Mouse (Mus musculus) forebrain, embryonic 11.5 days (tissue): ENCODE measurements around the gene Usp47. TPM values are rescaled to one million over a fixed set of nuclear protein-coding genes. Genes with fewer than 3 reads are reported as not detected.

Source experiments
- ATAC-seq: fragments of 200-750 bp; cut with Nextera tagmentation; replicated peaks from 2 replicates; pipeline ENCODE4 v1.8.0; 2017; ENCODE audit warnings: moderate TSS enrichment; ENCODE audit not compliant: low FRiP score
- DNase-seq: peaks from one replicate; pipeline ENCODE4 v3.0.0-alpha.2; 2017; ENCODE audit warnings: low spot score
- H3K27ac ChIP-seq: fragments of 300-500 bp; sonication (generic); 2 replicates; pipeline ENCODE4 v1.5.1; 2014; ENCODE audit warnings: low read depth, low read length
- H3K27me3 ChIP-seq: fragments of 300-500 bp; sonication (generic); 2 replicates; pipeline ENCODE4 v1.6.1; 2014; ENCODE audit warnings: mild to moderate bottlenecking, low read length, mixed read lengths; ENCODE audit not compliant: control insufficient read depth, insufficient read depth
- H3K36me3 ChIP-seq: fragments of 300-500 bp; sonication (generic); 2 replicates; pipeline ENCODE4 v1.6.1; 2014; ENCODE audit warnings: mild to moderate bottlenecking, low read length, moderate library complexity, mixed read lengths; ENCODE audit not compliant: control insufficient read depth, insufficient read depth
- H3K4me1 ChIP-seq: fragments of 300-500 bp; sonication (generic); replicated peaks from 2 replicates; pipeline ENCODE4 v1.6.1; 2014; ENCODE audit warnings: low read length, mixed read lengths; ENCODE audit not compliant: control insufficient read depth, insufficient read depth
- H3K4me2 ChIP-seq: fragments of 300-500 bp; sonication (generic); 2 replicates; pipeline ENCODE4 v1.6.1; 2014; ENCODE audit warnings: low read depth, mild to moderate bottlenecking, low read length, moderate library complexity, mixed read lengths; ENCODE audit not compliant: severe bottlenecking
- H3K4me3 ChIP-seq: fragments of 300-500 bp; sonication (generic); 2 replicates; pipeline ENCODE4 v1.5.1; 2014; ENCODE audit warnings: low read depth, low read length
- H3K9ac ChIP-seq: fragments of 300-500 bp; sonication (generic); 2 replicates; pipeline ENCODE4 v1.6.1; 2014; ENCODE audit warnings: low read length
- H3K9me3 ChIP-seq: fragments of 300-500 bp; sonication (generic); 2 replicates; pipeline ENCODE4 v1.6.1; 2016; ENCODE audit warnings: low read length, mixed read lengths; ENCODE audit not compliant: control insufficient read depth
- WGBS: fragments of 180-500 bp; shearing (Covaris S2); extraction: QIAGEN DNeasy Blood & Tissue Kit; methylation state at CpG from one replicate; pipeline ENCODE4 v1.1.7; 2014; 5-methylcytosine and 5-hydroxymethylcytosine counted together
- polyA plus RNA-seq: library from polyadenylated mRNA; unstranded; fragments of >200 nt; fragmentation: Nextera tagmentation; extraction: Ambion mirVana; gene quantifications from 2 replicates; pipeline ENCODE4 v1.2.1, GENCODE M21; 2014

Usp47 gene
- polyA plus RNA-seq, 1 experiment from 2014 or later, result 114 TPM

DNA sequence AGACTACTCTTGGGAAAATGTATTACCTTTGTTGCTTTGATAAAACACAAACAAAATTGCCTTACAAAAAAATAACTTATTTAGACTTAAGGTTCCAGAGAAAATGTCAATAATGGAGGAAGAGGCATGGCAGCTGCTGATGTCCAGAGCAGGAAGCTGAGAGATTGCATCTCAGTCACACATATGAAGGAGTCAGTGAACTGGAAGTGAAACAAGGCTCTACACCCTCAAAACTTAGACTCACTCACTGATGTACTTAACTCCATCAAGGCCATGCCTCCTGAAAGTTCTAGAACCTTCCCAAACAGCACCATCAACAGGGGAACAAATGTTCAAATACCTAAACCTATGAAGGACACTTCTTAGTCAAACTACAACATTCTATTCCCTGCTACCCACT lies 23.9 kb upstream of the Usp47 start:
- Histone ChIP-seq H3K4me3 (no peak overlapping the region), H3K4me2 (no peak overlapping the region), H3K27ac (no peak overlapping the region), H3K36me3 (no peaks in the 10 kb centered on the region), H3K27me3 (no peaks in the 10 kb centered on the region), H3K4me1 (no peaks in the 10 kb centered on the region), H3K9ac (no peak overlapping the region), H3K9me3 (no peaks in the 10 kb centered on the region)
- DNase-seq, result no peak
- no peak for ATAC-seq

DNA sequence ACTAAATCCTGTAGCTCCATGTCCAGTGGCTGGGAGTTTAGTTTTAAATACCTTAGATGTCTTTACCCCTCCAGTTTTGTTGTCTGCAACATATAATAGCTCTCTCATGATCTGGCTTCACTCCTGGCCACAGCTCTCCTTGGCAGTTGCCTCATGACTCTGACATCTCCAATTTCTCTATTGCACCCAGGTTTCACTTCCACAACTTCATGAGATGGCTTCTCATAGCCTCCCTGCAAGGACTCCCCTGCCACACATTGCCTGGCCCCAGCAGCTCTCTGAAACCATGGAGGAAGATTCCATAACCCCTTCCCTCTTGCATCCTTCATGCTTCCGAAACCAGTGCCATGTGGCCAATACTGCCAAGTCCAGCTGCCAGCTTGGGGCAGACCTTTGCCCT lies 23.1 kb upstream of the Usp47 start:
- H3K27me3 ChIP-seq, result no peaks in the 10 kb centered on the region
- H3K9me3 ChIP-seq, result no peaks in the 10 kb centered on the region
- no peak overlapping the region for H3K9ac ChIP-seq
- no peaks in the 10 kb centered on the region for H3K36me3 ChIP-seq
- H3K4me1 ChIP-seq, result no peaks in the 10 kb centered on the region
- WGBS, result 87% methylated on average over 1 of the region's 1 CpGs
- DNase-seq (no peak), ATAC-seq (no peak)
- H3K4me3 ChIP-seq, result no peak overlapping the region
- no peak overlapping the region for H3K27ac ChIP-seq
- H3K4me2 ChIP-seq, result no peak overlapping the region

DNA sequence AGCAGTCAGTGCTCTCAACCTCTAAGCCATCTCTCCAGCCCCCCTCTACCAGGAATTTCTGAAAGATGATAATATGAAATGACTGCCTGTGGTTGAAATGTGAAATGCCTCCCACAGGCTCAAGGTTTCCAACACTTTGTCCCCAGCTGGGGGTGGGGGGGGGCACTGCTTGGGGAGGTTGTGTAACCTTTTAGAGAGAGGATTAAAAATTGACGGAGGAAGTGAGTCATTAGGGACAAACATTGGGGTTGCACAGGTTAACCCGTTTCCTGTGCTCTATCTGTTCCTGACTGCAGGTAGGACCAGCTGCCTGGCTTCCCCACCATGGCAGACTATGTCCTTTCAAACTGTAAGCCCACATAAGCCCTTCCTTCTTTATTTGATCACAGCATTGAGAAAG lies 12.8 kb upstream of the Usp47 start:
- Histone ChIP-seq H3K4me2 (no peak overlapping the region), H3K36me3 (no peaks in the 10 kb centered on the region), H3K27me3 (no peaks in the 10 kb centered on the region), H3K4me1 (no peaks in the 10 kb centered on the region; the same call in 1 of the 2 replicates), H3K4me3 (no peak overlapping the region), H3K9ac (no peak overlapping the region), H3K27ac (no peak overlapping the region), H3K9me3 (no peaks in the 10 kb centered on the region)
- ATAC-seq (no peak), DNase-seq (no peak)
- WGBS, result 78% methylated on average over 2 of the region's 2 CpGs

DNA sequence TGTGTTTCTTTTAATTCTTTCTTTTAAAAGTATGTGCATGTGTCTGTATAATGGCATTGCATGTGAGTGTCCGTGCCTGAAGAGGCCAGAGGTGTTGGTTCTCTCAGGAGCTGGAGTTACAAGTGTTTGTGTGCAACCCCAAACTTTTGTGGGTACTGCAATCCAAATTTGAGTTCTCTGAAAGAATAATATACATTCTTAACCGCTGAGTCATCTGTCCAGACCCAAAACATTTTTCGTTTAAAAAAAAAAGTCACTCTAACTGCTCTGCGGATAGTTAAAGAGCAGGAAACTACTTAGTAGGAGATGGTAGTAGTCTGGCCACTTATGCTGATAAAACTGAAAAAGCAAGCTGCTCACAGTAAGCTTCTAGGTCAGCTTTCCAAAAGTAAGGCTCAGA lies 12.3 kb upstream of the Usp47 start:
- no peak for DNase-seq
- no peak overlapping the region for H3K4me3 ChIP-seq
- no peak for ATAC-seq
- H3K36me3 ChIP-seq, result no peaks in the 10 kb centered on the region
- no peaks in the 10 kb centered on the region for H3K9me3 ChIP-seq
- H3K4me1 ChIP-seq, result no peaks in the 10 kb centered on the region; the same call in 1 of the 2 replicates
- H3K4me2 ChIP-seq, result no peak overlapping the region
- WGBS, result 83% methylated on average over 4 of the region's 4 CpGs
- H3K27ac ChIP-seq, result no peak overlapping the region
- no peaks in the 10 kb centered on the region for H3K27me3 ChIP-seq
- no peak overlapping the region for H3K9ac ChIP-seq

DNA sequence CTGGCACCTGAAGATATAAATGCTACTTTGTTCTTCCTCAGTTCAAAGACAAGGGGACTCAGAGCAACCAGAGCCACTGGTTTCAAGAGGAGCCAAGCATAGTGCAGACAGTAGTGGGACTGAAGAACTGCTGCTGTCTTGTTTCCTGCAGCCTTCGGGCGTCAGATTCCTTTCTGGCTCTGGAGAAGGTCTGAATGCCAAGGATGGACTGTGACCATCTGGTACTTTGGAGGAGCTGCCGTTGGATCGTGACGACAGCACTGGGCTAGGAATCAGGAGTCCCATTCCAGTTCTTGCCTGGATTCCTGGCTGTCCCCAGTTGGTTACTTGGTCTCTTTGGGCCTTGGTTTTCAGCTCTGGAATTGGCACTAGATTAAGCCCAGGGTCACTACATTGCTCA lies 11.2 kb upstream of the Usp47 start:
- WGBS, result 85% methylated on average over 5 of the region's 5 CpGs
- H3K36me3 ChIP-seq, result no peaks in the 10 kb centered on the region
- H3K27ac ChIP-seq, result no peak overlapping the region
- no peak overlapping the region for H3K9ac ChIP-seq
- no peak overlapping the region for H3K4me2 ChIP-seq
- H3K4me3 ChIP-seq, result no peak overlapping the region
- no peaks in the 10 kb centered on the region for H3K27me3 ChIP-seq
- no peaks in the 10 kb centered on the region; the same call in 1 of the 2 replicates for H3K4me1 ChIP-seq
- no peak for DNase-seq
- H3K9me3 ChIP-seq, result no peaks in the 10 kb centered on the region
- no peak for ATAC-seq

DNA sequence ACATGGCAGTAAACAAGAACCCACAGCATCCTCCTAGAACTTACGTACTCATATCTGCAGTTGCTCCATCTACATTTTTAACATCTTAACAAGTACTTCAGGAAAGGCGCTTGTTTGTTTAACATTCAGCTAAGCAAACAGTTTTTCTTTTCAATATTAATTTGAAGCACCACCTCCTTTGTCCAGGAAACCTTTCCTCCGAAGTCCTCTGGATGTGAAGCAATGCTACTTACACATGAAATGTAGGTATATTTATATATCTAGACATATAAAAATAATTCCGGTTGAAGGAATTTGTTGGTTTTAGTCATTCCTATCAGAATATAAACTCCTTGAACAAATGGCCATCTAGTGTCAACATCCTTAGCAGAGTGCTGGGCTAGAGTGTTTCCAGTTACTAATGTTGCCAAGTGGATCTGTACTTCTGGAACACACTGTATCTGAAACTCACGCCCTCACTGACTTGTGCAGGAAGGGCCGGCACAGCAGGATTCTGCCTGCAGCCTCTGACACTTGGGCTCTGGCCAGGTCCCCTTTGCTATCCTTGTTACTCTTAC lies 10.6 kb upstream of the Usp47 start:
- Histone ChIP-seq H3K4me2 (no peak overlapping the region), H3K27ac (no peak overlapping the region), H3K9me3 (no peaks in the 10 kb centered on the region), H3K4me3 (no peak overlapping the region), H3K36me3 (no peaks in the 10 kb centered on the region), H3K9ac (no peak overlapping the region), H3K27me3 (no peaks in the 10 kb centered on the region), H3K4me1 (no peaks in the 10 kb centered on the region; the same call in 1 of the 2 replicates)
- WGBS, result 86% methylated on average over 6 of the region's 6 CpGs
- DNase-seq (no peak), ATAC-seq (no peak)

DNA sequence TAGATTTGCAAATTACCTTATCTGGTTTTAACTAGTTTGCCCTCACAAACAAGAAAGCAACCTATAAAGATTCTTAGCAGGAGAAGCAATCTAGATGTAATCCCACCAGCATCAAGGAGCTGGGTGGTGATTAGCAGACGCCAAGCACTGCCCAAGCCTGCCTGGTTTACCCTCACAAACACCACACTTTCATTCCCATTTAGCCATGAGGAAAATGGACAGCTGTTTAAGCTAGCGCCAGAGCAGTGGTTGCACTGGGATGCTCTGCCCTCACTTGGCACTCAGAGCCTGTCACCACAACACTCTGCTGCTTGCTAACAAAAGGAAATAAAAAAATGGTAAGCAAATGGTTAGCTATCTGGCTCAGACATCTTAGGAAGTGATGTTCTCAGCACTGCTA lies 9.2 kb upstream of the Usp47 start:
- Histone ChIP-seq H3K27ac (no peak overlapping the region), H3K27me3 (no peaks in the 10 kb centered on the region), H3K36me3 (no peaks in the 10 kb centered on the region), H3K9ac (no peak overlapping the region), H3K4me3 (no peak overlapping the region), H3K9me3 (no peaks in the 10 kb centered on the region), H3K4me2 (no peak overlapping the region), H3K4me1 (no peaks in the 10 kb centered on the region; the same call in 1 of the 2 replicates)
- 72% methylated on average over 2 of the region's 2 CpGs for WGBS
- no peak for ATAC-seq
- no peak for DNase-seq

DNA sequence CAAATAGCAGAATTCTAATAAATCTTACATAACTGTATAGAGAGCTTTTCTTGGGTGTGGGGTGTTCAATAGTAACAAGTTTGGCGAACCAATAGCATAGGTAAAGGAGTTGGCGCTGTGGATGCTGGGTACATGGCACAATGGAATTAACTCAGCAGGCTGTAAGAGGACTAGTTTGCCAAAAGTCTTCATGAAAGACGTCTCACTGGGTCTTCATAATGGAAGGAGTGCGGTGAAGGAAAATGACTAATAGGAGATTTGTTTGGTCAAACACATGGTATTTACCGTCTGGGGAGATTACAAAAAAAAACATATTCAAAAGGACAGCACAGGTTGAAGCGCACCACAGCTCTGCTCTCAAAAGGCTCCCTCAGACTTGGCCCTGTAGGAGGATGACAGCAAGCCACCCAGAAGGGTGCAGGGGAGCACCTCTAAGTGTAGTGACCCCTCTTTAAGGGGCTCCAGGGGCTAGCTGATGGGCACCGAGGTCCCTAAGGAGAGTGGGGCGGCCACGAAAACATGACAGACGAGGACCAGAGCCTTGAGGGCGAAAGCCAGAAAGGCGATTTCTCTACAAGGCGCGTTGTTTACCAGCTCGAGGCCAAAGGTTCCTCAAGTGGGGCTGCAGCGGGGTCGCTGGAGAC lies 676 bp upstream of the Usp47 start:
- Histone ChIP-seq H3K27ac (peak overlapping the region; percentile 96), H3K27me3 (no peaks in the 10 kb centered on the region), H3K4me3 (peak overlapping the region; percentile 93), H3K4me1 (peaks cover 7% of the 10 kb centered on the region; the same call in 1 of the 2 replicates), H3K36me3 (no peaks in the 10 kb centered on the region), H3K4me2 (peak overlapping the region; percentile 71), H3K9ac (peak overlapping the region; percentile 98), H3K9me3 (no peaks in the 10 kb centered on the region)
- DNase-seq (no peak), ATAC-seq (peak; percentile 63)
- WGBS, result 9% methylated on average over 17 of the region's 17 CpGs
